Mouse (Mus musculus) midbrain, embryonic 15.5 days (tissue): ENCODE data around the gene Apbb1ip. TPM values are rescaled to one million over a fixed set of nuclear protein-coding genes. Genes with fewer than 3 reads are reported as not detected.

Source experiments
- polyA plus RNA-seq: library from polyadenylated mRNA; unstranded; fragments of >200 nt; fragmentation: Nextera tagmentation; extraction: Ambion mirVana; gene quantifications from 2 replicates; pipeline ENCODE4 v1.2.1, GENCODE M21; 2015

The Apbb1ip gene
- polyA plus RNA-seq, 1 experiment from 2014 or later: 0.71 TPM

Other genes starting within 250 kb of the Apbb1ip start
- 62.8 and 72.5 TPM in 2 replicates for gene Gad2, start 151.9 kb upstream of the Apbb1ip start, polyA plus RNA-seq
- 24.8 and 28.6 TPM in 2 replicates for gene Pdss1, start 121.4 kb downstream of the Apbb1ip start, polyA plus RNA-seq